Mouse (Mus musculus): ENCODE data around the gene Adra1b. TPM values are rescaled to one million over a fixed set of nuclear protein-coding genes. Genes with fewer than 3 reads are reported as not detected.

Adra1b gene
- polyA plus RNA-seq, 2 experiments, result 0.99 to 2.3 TPM

DNA sequence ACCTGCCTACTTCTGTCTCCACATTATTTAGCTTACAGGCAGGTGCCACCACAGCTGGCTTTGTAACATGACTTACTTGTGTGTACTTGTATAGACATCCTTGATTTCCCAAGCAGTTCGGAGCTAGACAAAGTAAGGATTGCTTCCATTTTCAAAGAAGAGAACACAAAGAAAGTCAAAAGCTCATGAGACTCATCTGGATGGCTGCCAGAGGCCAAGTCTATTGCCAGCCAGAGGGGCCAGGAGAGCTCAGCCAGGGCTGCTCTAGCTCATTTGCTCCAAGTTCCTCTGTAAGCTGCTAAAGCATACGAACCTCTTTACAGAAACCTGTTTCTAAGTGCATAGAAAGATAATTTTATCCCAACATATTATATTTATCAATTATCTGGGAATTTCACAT, 142.6 kb downstream of the Adra1b start:
- TF ChIP-seq POLR2A (IDR thresholded peaks at IDR 0.05; ENCODE audit: borderline replicate concordance, extremely low read depth, insufficient read depth, insufficient read length), result no peak
- H3K9me3 ChIP-seq (ENCODE audit: control insufficient read depth, low read length), result no peaks in the 10 kb centered on the region
- no peak for ATAC-seq (ENCODE audit: low FRiP score, low read depth)
- no peaks in the 10 kb centered on the region for H3K4me1 ChIP-seq (ENCODE audit: control insufficient read depth, insufficient read depth, low read length)
- WGBS, result 72% methylated on average over 2 of the region's 2 CpGs
- no peak overlapping the region for H3K9ac ChIP-seq (ENCODE audit: low read depth, low read length, severe bottlenecking)
- no peak overlapping the region for H3K4me2 ChIP-seq (replicated peaks; ENCODE audit: low read depth, low read length, severe bottlenecking)
- DNase-seq (ENCODE audit: low spot score), result no peak
- no peaks in the 10 kb centered on the region for H3K27me3 ChIP-seq (ENCODE audit: control insufficient read depth, insufficient read depth, low read length)
- H3K36me3 ChIP-seq (ENCODE audit: control insufficient read depth, insufficient read depth, low read length), result no peaks in the 10 kb centered on the region
- no peak overlapping the region for H3K4me3 ChIP-seq (replicated peaks; ENCODE audit: low read length)
- no peak overlapping the region for H3K27ac ChIP-seq (replicated peaks; ENCODE audit: low read depth, low read length)

DNA sequence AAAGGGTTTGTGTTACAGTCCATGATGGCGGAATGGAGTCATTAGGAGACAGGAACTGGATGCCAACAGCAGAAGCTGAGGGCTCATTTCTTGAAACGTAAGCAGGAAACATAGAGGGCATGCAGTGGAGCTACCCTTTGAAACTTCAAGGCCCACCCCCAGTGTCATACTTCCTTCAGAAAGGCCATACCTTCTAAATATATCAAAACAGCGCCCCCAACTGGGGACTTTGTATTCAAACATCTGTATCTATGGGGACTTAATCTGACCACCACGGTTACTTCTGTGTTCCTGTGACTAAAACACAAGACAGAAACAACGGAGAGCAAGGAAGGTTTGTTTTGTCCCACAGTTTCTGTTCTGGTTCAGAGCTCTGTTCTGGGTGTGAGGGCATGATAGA, 145.6 kb downstream of the Adra1b start:
- 67% methylated on average over 5 of the region's 5 CpGs for WGBS
- no peak for DNase-seq (ENCODE audit: low spot score)
- ATAC-seq (ENCODE audit: low FRiP score, low read depth), result no peak
- Histone ChIP-seq H3K9ac (ENCODE audit: low read depth, low read length, severe bottlenecking) (no peak overlapping the region), H3K4me2 (replicated peaks; ENCODE audit: low read depth, low read length, severe bottlenecking) (no peak overlapping the region), H3K27me3 (ENCODE audit: control insufficient read depth, insufficient read depth, low read length) (no peaks in the 10 kb centered on the region), H3K4me1 (ENCODE audit: control insufficient read depth, insufficient read depth, low read length) (no peaks in the 10 kb centered on the region), H3K36me3 (ENCODE audit: control insufficient read depth, insufficient read depth, low read length) (no peaks in the 10 kb centered on the region), H3K4me3 (replicated peaks; ENCODE audit: low read length) (no peak overlapping the region), H3K27ac (replicated peaks; ENCODE audit: low read depth, low read length) (no peak overlapping the region), H3K9me3 (ENCODE audit: control insufficient read depth, low read length) (no peaks in the 10 kb centered on the region)
- no peak for TF ChIP-seq POLR2A (IDR thresholded peaks at IDR 0.05; ENCODE audit: borderline replicate concordance, extremely low read depth, insufficient read depth, insufficient read length)

DNA sequence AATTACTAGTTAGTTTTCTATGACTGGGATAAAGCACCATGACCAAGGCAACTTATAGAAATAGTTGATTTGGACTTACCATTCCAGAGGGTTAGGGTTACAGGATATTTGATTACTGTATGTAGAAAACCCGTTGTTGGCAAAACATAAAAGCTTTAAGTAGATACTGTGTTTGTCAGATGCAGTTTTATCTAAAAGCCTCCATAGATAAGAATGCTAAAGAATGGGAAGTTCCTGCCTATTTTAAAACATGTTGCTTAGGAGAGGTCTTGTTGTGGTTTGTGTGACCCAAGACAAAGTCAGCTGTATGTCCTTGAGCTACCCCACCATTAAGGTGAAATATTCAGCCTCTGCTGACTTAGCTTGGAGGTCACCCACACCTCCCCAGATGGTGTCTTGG, 146.4 kb downstream of the Adra1b start:
- DNase-seq (ENCODE audit: low spot score) (no peak), ATAC-seq (ENCODE audit: low FRiP score, low read depth) (no peak)
- no peaks in the 10 kb centered on the region for H3K36me3 ChIP-seq (ENCODE audit: control insufficient read depth, insufficient read depth, low read length)
- no peaks in the 10 kb centered on the region for H3K9me3 ChIP-seq (ENCODE audit: control insufficient read depth, low read length)
- no peaks in the 10 kb centered on the region for H3K4me1 ChIP-seq (ENCODE audit: control insufficient read depth, insufficient read depth, low read length)
- 82% methylated on average over 1 of the region's 1 CpGs for WGBS
- no peak overlapping the region for H3K4me3 ChIP-seq (replicated peaks; ENCODE audit: low read length)
- H3K9ac ChIP-seq (ENCODE audit: low read depth, low read length, severe bottlenecking), result no peak overlapping the region
- no peaks in the 10 kb centered on the region for H3K27me3 ChIP-seq (ENCODE audit: control insufficient read depth, insufficient read depth, low read length)
- H3K27ac ChIP-seq (replicated peaks; ENCODE audit: low read depth, low read length), result no peak overlapping the region
- no peak overlapping the region for H3K4me2 ChIP-seq (replicated peaks; ENCODE audit: low read depth, low read length, severe bottlenecking)
- TF ChIP-seq POLR2A (IDR thresholded peaks at IDR 0.05; ENCODE audit: borderline replicate concordance, extremely low read depth, insufficient read depth, insufficient read length), result no peak

DNA sequence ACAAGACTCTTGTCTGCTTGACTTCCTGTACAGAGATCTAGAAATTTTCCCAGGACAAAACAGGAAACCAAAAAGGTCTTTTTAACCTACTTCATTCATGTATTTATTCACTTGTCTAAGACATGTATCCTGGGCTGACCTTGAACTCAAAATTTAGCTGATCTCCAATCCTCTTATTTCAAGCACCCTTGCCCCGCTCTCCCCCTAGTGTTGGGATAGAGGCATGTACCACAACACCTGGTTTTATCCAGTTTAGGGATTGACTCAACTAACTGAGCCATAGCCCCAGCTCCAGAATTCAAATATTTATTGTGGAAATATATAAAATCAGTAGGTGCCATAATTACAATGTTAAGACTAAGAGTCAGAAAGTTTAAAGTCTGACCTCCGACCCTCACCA, 149.5 kb downstream of the Adra1b start:
- DNase-seq (ENCODE audit: low spot score) (no peak), ATAC-seq (ENCODE audit: low FRiP score, low read depth) (no peak)
- Histone ChIP-seq H3K27ac (replicated peaks; ENCODE audit: low read depth, low read length) (no peak overlapping the region), H3K9ac (ENCODE audit: low read depth, low read length, severe bottlenecking) (no peak overlapping the region), H3K27me3 (ENCODE audit: control insufficient read depth, insufficient read depth, low read length) (no peaks in the 10 kb centered on the region), H3K4me3 (replicated peaks; ENCODE audit: low read length) (no peak overlapping the region), H3K36me3 (ENCODE audit: control insufficient read depth, insufficient read depth, low read length) (no peaks in the 10 kb centered on the region), H3K4me1 (ENCODE audit: control insufficient read depth, insufficient read depth, low read length) (peaks cover 7% of the 10 kb centered on the region; the same call in 1 of the 2 replicates), H3K9me3 (ENCODE audit: control insufficient read depth, low read length) (no peaks in the 10 kb centered on the region), H3K4me2 (replicated peaks; ENCODE audit: low read depth, low read length, severe bottlenecking) (no peak overlapping the region)
- no peak for TF ChIP-seq POLR2A (IDR thresholded peaks at IDR 0.05; ENCODE audit: borderline replicate concordance, extremely low read depth, insufficient read depth, insufficient read length)
- 62% methylated on average over 2 of the region's 2 CpGs for WGBS

DNA sequence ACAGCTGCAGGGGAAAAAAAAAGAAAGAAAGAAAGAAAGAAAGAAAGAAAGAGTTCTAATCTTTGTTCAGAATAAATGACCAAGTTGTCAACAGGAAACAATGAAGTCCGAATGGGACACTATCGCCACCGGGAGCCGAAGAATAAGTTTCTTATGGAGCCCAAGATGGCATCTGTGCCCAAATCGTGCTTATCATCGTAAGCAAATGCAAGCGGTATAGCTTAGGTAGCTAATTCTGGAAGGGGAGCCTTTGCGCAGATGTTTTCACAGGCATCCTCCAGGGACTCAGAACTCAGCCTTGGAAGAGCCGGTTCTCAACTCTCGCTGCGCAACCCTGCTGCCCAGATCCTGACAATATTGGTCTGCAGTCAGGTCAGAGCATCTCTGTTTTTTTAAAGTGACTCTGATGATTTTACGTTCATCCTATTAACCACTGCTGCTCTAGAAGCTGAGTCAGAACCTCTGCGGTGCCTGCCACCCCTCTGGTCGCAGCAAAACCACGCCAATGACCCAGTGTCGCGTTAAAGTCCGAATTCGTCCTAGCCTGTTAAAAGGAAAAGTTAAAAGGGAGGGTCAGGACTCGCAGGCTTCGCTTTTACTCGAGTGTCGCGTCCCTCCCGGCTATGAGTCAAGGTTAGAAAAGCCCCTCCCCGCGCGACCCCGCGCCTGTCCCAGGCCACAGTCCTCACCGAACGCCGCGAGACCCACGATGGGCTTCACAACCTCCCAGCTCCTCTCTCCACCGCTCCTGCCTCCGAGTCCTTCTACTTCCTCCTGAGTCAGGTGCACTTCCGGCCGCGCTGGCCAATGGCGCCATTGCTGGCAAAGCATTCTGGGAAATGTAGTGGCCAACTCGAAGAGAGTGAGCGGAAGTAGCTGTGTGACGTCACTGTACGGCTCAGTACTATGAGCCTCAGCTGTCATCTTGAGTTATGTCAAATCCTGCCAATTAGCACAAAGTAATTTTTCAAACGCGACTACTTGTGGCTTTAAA, 153.5 kb downstream of the Adra1b start, which contains the start of gene Ttc1:
TSS of gene Ttc1 (minus strand) at position 776 of the 994 bp plus-strand sequence.
- H3K27me3 ChIP-seq (ENCODE audit: control insufficient read depth, insufficient read depth, low read length), result no peaks in the 10 kb centered on the region
- H3K27ac ChIP-seq (replicated peaks; ENCODE audit: low read depth, low read length), result peak within 1 kb of the TSS; percentile 8; the same call in 1 of the 2 replicates
- H3K4me1 ChIP-seq (ENCODE audit: control insufficient read depth, insufficient read depth, low read length), result peaks cover 7% of the 10 kb centered on the region; the same call in 1 of the 2 replicates
- TF ChIP-seq POLR2A (IDR thresholded peaks at IDR 0.05; ENCODE audit: borderline replicate concordance, extremely low read depth, insufficient read depth, insufficient read length), result 0 out of 2 replicates have a peak, but pooled peaks have one; percentile 69
- ATAC-seq (ENCODE audit: low FRiP score, low read depth) (peak; percentile 100), DNase-seq (ENCODE audit: low spot score) (peak; percentile 99)
- no peaks in the 10 kb centered on the region for H3K9me3 ChIP-seq (ENCODE audit: control insufficient read depth, low read length)
- 4% methylated on average over 46 of the region's 47 CpGs for WGBS
- H3K4me2 ChIP-seq (replicated peaks; ENCODE audit: low read depth, low read length, severe bottlenecking), result peak within 1 kb of the TSS; percentile 87
- peak within 1 kb of the TSS; percentile 79 for H3K9ac ChIP-seq (ENCODE audit: low read depth, low read length, severe bottlenecking)
- peaks cover 22% of the 10 kb centered on the region for H3K36me3 ChIP-seq (ENCODE audit: control insufficient read depth, insufficient read depth, low read length)
- peak within 1 kb of the TSS; percentile 81 for H3K4me3 ChIP-seq (replicated peaks; ENCODE audit: low read length)

Measured in limb, embryonic 14.5 days (tissue).